In the genomic region with DNA sequence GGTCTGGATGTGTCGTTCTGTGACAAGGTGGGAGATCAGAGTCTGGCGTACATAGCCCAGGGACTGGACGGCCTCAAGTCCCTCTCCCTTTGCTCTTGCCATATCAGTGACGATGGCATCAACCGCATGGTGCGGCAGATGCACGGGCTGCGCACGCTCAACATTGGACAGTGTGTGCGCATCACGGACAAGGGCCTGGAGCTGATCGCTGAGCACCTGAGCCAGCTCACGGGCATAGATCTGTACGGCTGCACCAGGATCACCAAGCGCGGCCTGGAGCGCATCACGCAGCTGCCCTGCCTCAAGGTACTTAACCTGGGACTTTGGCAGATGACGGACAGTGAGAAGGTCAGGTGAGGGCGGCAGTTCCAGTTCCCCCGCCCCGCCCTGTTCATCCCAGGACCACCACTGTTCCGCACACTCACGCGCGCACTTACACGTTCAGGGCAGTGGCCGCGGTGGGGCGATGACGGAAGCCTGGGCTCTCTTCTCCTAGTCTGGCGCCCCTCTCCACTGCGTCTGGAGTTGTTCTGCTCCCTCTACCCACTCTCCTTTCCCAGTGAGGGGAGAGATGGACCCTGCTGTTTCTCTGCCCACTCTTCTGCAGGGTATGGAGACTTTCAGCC, we compare ENCODE assay signal across 8 mouse cellular contexts. TPM values are rescaled to one million over a fixed set of nuclear protein-coding genes. Genes with fewer than 3 reads are reported as not detected.
DNase-seq lines count a peak whose midpoint lies in the region; ATAC-seq and TF ChIP-seq lines count a peak whose summit lies in the region.

No protein-coding gene starts in this region.

- H3K4me1 ChIP-seq in testis, adult 2 months (ENCODE audit: control insufficient read depth, insufficient read depth, low read length) = peaks cover 17% of the 10 kb centered on the region
- peaks cover 7% of the 10 kb centered on the region; the same call in 1 of the 2 replicates for H3K4me1 ChIP-seq in spleen, adult 2 months (ENCODE audit: control insufficient read depth, insufficient read depth, insufficient read length)

- H3K27ac ChIP-seq in testis, adult 2 months (ENCODE audit: control insufficient read depth, insufficient read depth, low read depth, low read length) = peak overlapping the region; percentile 77
- H3K27ac ChIP-seq in macrophage = peak overlapping the region; percentile 13; the same call in 1 of the 2 replicates
- H3K27ac ChIP-seq in spleen, adult 2 months (ENCODE audit: insufficient read depth, low read length) = peak overlapping the region; percentile 95

- no peak for TF ChIP-seq POLR2A in testis, adult 2 months (IDR thresholded peaks at IDR 0.05; ENCODE audit: control insufficient read depth, low read depth, low read length)
- TF ChIP-seq POLR2A in spleen, adult 2 months (IDR thresholded peaks at IDR 0.05; ENCODE audit: low read depth, low read length) = no peak

- no peak for TF ChIP-seq CTCF in testis, adult 2 months (IDR thresholded peaks at IDR 0.05; ENCODE audit: control insufficient read depth, insufficient read depth, insufficient replicate concordance, low read depth, low read length)
- TF ChIP-seq CTCF in spleen, adult 2 months (IDR thresholded peaks at IDR 0.05; ENCODE audit: extremely low read depth, insufficient read depth, insufficient read length, insufficient replicate concordance) = no peak

- DNase-seq in testis, postnatal 14 days (ENCODE audit: low spot score) = no peak
- DNase-seq in cerebellum, adult 9-11 months = peak; percentile 73
- peak; percentile 41 for DNase-seq in kidney, postnatal 14 days
- peak in 1 of 2 experiments; percentile 27 for DNase-seq in spleen, adult 2 months (ENCODE audit: low read depth in 1 of 2, low spot score in 2 of 2)
- DNase-seq in gastrocnemius, adult 18-20 months (ENCODE audit: low spot score) = no peak

- ATAC-seq in granulocyte monocyte progenitor cell, adult 5-6 weeks (replicated peaks; ENCODE audit: poor library complexity, severe bottlenecking) = peak; percentile 17

- WGBS in macrophage (ENCODE audit: missing documents) = 3% methylated on average over 32 of the region's 33 CpGs
- under 1% methylated on average over 33 of the region's 33 CpGs for WGBS in spleen, adult 2 months

- no peaks in the 10 kb centered on the region for H3K36me3 ChIP-seq in testis, adult 2 months (ENCODE audit: control insufficient read depth, insufficient read depth, low read length)
- no peaks in the 10 kb centered on the region for H3K36me3 ChIP-seq in macrophage (ENCODE audit: inconsistent target)
- peaks cover 3% of the 10 kb centered on the region for H3K36me3 ChIP-seq in spleen, adult 2 months (ENCODE audit: control insufficient read depth, insufficient read depth, low read length)

- peaks cover 45% of the 10 kb centered on the region for H3K79me2 ChIP-seq in macrophage (ENCODE audit: inconsistent target)

- H3K27me3 ChIP-seq in testis, adult 2 months (ENCODE audit: control insufficient read depth, insufficient read depth, low read length) = no peaks in the 10 kb centered on the region
- H3K27me3 ChIP-seq in spleen, adult 2 months (ENCODE audit: control insufficient read depth, insufficient read depth, low read length) = no peaks in the 10 kb centered on the region

- peak overlapping the region; percentile 85 for H3K4me3 ChIP-seq in testis, adult 2 months (ENCODE audit: control insufficient read depth, low read depth, low read length)
- peak overlapping the region; percentile 54 for H3K4me3 ChIP-seq in macrophage (ENCODE audit: inconsistent target)
- H3K4me3 ChIP-seq in spleen, adult 2 months (ENCODE audit: extremely low read depth, insufficient read depth, insufficient read length) = peak overlapping the region; percentile 100

RNA-seq across cellular contexts. Expression of a gene that starts 1.4 kb away (rescaled TPM):
- polyA plus RNA-seq in testis, adult 2 months (2012; rRNA removed) = 21.6 and 21.8 TPM in 2 replicates
- total RNA-seq in granulocyte monocyte progenitor cell, adult 5-6 weeks (2014; fragmentation: Nextera tagmentation) = 29.0 and 34.6 TPM in 2 replicates
- 43.6 and 43.7 TPM in 2 replicates for total RNA-seq in granulocyte monocyte progenitor cell, adult 5-6 weeks (2017)
- 10 to 100 TPM in 5 of 26 experiments, 1 to 10 TPM in 21; 1.3 to 13.3 (median 4.3) TPM for total RNA-seq in macrophage (2018; cell fraction: chromatin; rRNA removed)
- 10 to 100 TPM; 12.1 to 27.8 (median 20.1) TPM for total RNA-seq in macrophage (2018; cell fraction: cytosol; rRNA removed)
- 10 to 100 TPM in 20 of 26 experiments, 1 to 10 TPM in 6; 7.9 to 40.7 (median 20.2) TPM for total RNA-seq in macrophage (2018; cell fraction: nucleus; rRNA removed)
- polyA plus RNA-seq in macrophage (2018) = 15.0 to 19.3 TPM (median 15.8 TPM) in 3 replicates
- 83.8 and 131 TPM in 2 replicates for polyA plus RNA-seq in spleen, adult 2 months (2012; rRNA removed)
- 10 to 100 TPM; 10.4 to 11.5 TPM for total RNA-seq in gastrocnemius, adult 18-20 months (2021)

Comparison
In these comparisons a context has a peak if more than half of its experiments do, and no peak if none do; other contexts are left out.
1. H3K27ac ChIP-seq: peak in every context shown above with its lines; median percentile 95 in spleen, adult 2 months; 77 in testis, adult 2 months; 13 in macrophage.
2. DNase-seq: peak in cerebellum, adult 9-11 months (single experiment) and kidney, postnatal 14 days (single experiment); none in testis, postnatal 14 days (single experiment) and gastrocnemius, adult 18-20 months (single experiment).
3. Peak in every context shown above with its lines, with median percentiles within 50 percentile points of each other: H3K4me3 ChIP-seq.